Mouse (Mus musculus) midbrain, embryonic 13.5 days (tissue): ENCODE results near the gene Slc6a20a. TPM values are rescaled to one million over a fixed set of nuclear protein-coding genes. Genes with fewer than 3 reads are reported as not detected.

Source experiments
- ATAC-seq: fragments of 200-750 bp; cut with Nextera tagmentation; 2 replicates; pipeline ENCODE4 v1.8.0; 2017; ENCODE audit warnings: mild to moderate bottlenecking, moderate TSS enrichment, moderate library complexity
- H3K27ac ChIP-seq: fragments of 300-500 bp; sonication (generic); 2 replicates; pipeline ENCODE4 v1.5.1; 2015; ENCODE audit warnings: inconsistent platforms, mild to moderate bottlenecking, moderate library complexity
- H3K27me3 ChIP-seq: fragments of 300-500 bp; sonication (generic); 2 replicates; pipeline ENCODE4 v1.6.1; 2015; ENCODE audit warnings: mild to moderate bottlenecking, inconsistent platforms
- H3K36me3 ChIP-seq: fragments of 300-500 bp; sonication (generic); 2 replicates; pipeline ENCODE4 v1.6.1; 2015; ENCODE audit warnings: mild to moderate bottlenecking, inconsistent platforms
- H3K4me1 ChIP-seq: fragments of 300-500 bp; sonication (generic); replicated peaks from 2 replicates; pipeline ENCODE4 v1.6.1; 2015; ENCODE audit warnings: inconsistent platforms
- H3K4me2 ChIP-seq: fragments of 300-500 bp; sonication (generic); replicated peaks from 2 replicates; pipeline ENCODE4 v1.6.1; 2015; ENCODE audit warnings: moderate library complexity, mild to moderate bottlenecking, inconsistent platforms
- H3K4me3 ChIP-seq: fragments of 300-500 bp; sonication (generic); replicated peaks from 2 replicates; pipeline ENCODE4 v1.5.1; 2015; ENCODE audit warnings: mild to moderate bottlenecking, inconsistent platforms
- H3K9ac ChIP-seq: fragments of 300-500 bp; sonication (generic); replicated peaks from 2 replicates; pipeline ENCODE4 v1.6.1; 2015; ENCODE audit warnings: mild to moderate bottlenecking, inconsistent platforms
- H3K9me3 ChIP-seq: fragments of 300-500 bp; sonication (generic); 2 replicates; pipeline ENCODE4 v1.6.1; 2016; ENCODE audit warnings: mild to moderate bottlenecking, inconsistent platforms
- WGBS: fragments of 180-500 bp; shearing (Covaris S2); methylation state at CpG from one replicate; pipeline ENCODE4 v1.1.7; 2015; 5-methylcytosine and 5-hydroxymethylcytosine counted together
- polyA plus RNA-seq: library from polyadenylated mRNA; unstranded; fragments of >200 nt; fragmentation: Nextera tagmentation; extraction: Ambion mirVana; gene quantifications from 2 replicates; pipeline ENCODE4 v1.2.1, GENCODE M21; 2015

The Slc6a20a gene
- polyA plus RNA-seq, 1 experiment from 2014 or later: 5.6 TPM

DNA sequence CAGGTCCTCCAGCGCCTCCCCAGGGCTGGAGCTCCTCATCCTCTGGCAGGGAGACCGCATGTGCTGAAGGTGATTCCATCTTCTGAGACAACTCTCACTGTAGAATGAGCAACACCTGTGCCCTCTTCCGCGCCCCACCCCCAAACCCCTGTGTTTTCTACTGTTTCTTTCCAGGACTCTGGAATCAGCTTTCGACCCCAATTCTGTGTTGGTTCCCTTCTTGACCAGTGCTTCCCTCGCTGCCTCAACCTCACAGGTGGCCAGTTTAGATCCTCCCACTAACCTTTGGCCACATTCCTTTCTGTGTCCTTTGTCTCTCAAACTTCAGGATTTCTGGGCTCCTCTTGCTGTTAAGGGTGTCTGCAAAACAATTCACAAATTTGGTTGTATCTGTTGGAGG, 46.4 kb downstream of the Slc6a20a start, which contains the start of gene Slc6a20b:
Gene Slc6a20b, minus strand, starts transcription at position 285 of the 400 bp plus-strand sequence.
- H3K27ac ChIP-seq: no peak within 1 kb of the TSS
- H3K36me3 ChIP-seq: no peaks in the 10 kb centered on the region
- no peak within 1 kb of the TSS for H3K4me2 ChIP-seq
- 91% methylated on average over 6 of the region's 6 CpGs for WGBS
- H3K9ac ChIP-seq: no peak within 1 kb of the TSS
- H3K27me3 ChIP-seq: no peaks in the 10 kb centered on the region
- H3K4me3 ChIP-seq: no peak within 1 kb of the TSS
- no peaks in the 10 kb centered on the region for H3K4me1 ChIP-seq
- H3K9me3 ChIP-seq: no peaks in the 10 kb centered on the region
- ATAC-seq: no peak

DNA sequence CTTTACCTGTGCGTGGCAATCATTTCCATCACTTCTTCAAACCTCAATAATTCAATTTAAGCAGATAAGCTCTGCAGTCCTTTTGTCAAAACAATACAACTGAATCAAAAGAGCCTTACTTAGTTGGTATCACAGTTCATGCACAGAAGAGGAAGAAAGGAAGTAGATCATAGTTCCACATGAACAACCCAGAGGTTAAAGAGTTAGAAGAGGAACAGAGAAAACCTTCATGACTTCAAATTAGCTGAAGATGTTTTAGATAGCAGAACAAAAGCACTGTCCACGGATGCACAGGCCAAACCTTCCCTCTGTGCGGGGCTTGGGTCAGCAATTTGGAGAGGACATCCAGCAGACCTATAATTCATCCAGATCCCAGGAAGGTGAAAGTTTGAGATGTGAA, 47.0 kb downstream of the Slc6a20a start:
- Histone ChIP-seq H3K9me3 (no peaks in the 10 kb centered on the region), H3K4me2 (no peak overlapping the region), H3K36me3 (no peaks in the 10 kb centered on the region), H3K27ac (no peak overlapping the region), H3K27me3 (no peaks in the 10 kb centered on the region), H3K4me3 (no peak overlapping the region), H3K4me1 (no peaks in the 10 kb centered on the region), H3K9ac (no peak overlapping the region)
- ATAC-seq: no peak
- WGBS: 90% methylated on average over 3 of the region's 3 CpGs

DNA sequence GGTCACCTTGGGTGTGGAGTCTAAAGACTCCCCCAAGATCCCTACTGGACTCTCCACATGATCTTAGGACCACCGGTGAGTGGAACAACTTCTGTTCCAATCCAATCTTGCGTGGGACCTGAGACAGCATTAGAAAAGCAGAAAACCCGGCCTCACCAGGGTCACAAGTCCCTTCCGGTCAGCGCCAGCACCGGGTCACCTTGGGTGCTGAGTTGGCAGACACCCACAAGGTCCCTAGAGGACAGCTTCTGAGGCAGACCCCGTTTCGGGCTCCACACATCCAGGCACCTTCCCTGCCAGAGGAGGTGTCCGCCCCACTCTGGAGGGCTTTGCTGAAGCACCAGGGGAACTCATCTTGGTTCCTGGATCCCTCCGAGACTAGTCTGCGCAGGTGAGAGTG, 52.9 kb downstream of the Slc6a20a start:
- Histone ChIP-seq H3K9ac (no peak overlapping the region), H3K4me3 (no peak overlapping the region), H3K4me1 (no peaks in the 10 kb centered on the region), H3K36me3 (no peaks in the 10 kb centered on the region), H3K9me3 (no peaks in the 10 kb centered on the region), H3K27me3 (no peaks in the 10 kb centered on the region), H3K4me2 (no peak overlapping the region), H3K27ac (no peak overlapping the region)
- WGBS: 93% methylated on average over 11 of the region's 11 CpGs
- ATAC-seq: no peak

DNA sequence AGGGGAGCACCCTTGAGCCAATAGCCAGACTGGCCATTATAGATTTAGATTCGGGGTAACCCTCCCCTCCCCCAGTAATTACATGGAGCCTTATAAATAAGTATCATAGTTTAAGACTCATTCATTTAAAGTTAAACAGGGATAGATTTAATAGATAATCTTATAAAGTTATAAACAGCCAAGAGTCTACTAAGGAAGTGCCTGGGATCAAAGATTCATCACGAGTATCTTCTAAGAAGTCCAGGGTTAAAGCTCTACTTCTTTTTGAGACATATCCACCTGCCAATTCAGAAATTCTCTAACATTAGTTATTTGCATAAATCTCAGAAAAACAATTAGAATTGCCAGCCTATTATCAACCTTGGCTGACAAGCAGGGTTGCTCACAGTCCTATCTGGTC, 53.9 kb downstream of the Slc6a20a start:
- no peak overlapping the region for H3K27ac ChIP-seq
- ATAC-seq: no peak
- H3K9me3 ChIP-seq: no peaks in the 10 kb centered on the region
- no peaks in the 10 kb centered on the region for H3K4me1 ChIP-seq
- no peak overlapping the region for H3K4me2 ChIP-seq
- no peaks in the 10 kb centered on the region for H3K36me3 ChIP-seq
- H3K4me3 ChIP-seq: no peak overlapping the region
- H3K27me3 ChIP-seq: no peaks in the 10 kb centered on the region
- 85% methylated on average over 2 of the region's 2 CpGs for WGBS
- no peak overlapping the region for H3K9ac ChIP-seq

DNA sequence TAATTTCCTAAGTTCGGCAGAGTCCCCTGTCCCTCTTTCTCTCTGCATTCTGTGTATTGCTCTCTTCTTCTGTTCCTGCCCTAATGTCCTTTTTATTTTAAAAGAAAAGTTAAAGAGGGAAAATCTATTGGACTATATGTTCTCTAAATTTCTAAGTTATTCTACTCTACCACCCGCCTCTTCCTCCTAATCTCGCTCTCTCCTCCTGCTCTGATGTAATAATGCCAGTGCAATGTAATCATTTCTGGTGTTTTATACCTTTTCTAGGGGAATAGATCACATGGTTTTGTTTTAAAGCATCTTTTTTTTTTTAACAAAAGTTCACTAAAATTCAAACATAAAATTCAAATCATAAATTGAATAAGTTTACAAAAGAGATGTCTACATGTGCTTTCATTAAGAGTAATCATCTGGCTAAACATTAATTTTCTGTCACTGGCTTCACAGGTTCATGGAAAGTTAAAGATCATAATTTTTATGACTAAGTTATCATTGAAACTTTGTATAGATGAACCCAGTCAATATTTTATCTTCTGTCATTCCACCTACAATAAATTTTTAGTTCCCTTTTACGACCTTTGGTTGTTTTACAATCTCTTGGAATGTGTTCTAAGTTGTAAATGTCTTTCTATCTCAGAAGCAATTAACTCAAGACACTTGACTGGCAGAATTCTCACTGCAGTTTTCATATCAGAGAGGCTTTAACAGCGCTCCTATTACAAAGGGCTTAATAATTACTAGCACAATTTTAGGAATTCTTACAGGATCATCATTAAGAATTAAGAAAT, 58.2 kb downstream of the Slc6a20a start:
- Histone ChIP-seq H3K27me3 (no peaks in the 10 kb centered on the region), H3K4me2 (no peak overlapping the region), H3K27ac (no peak overlapping the region), H3K9ac (no peak overlapping the region), H3K4me3 (no peak overlapping the region), H3K9me3 (no peaks in the 10 kb centered on the region), H3K4me1 (no peaks in the 10 kb centered on the region), H3K36me3 (no peaks in the 10 kb centered on the region)
- ATAC-seq: no peak
- WGBS: 89% methylated on average over 5 of the region's 5 CpGs

DNA sequence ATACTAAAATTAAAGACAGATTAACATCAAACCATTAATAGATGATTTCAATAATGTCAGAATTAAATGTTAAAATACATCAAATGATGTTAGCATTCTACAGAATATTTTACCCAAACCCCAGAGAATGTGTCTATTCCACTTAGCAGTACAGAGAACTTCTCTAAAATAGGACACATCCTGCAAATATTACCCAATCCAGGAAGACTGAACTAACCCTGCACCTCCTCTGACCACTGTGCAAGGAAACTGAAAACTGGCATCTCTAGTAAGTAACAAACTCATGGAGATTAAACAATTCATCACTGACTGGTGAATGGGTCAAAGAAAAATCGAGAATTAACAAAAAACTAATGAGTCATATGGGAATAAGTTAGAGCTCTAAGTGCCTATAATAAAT, 77.2 kb downstream of the Slc6a20a start:
- no peak for ATAC-seq
- Histone ChIP-seq H3K9me3 (no peaks in the 10 kb centered on the region), H3K27me3 (no peaks in the 10 kb centered on the region), H3K9ac (no peak overlapping the region), H3K4me2 (no peak overlapping the region), H3K27ac (no peak overlapping the region), H3K4me3 (no peak overlapping the region), H3K36me3 (no peaks in the 10 kb centered on the region), H3K4me1 (no peaks in the 10 kb centered on the region)
- WGBS: 85% methylated on average over 1 of the region's 1 CpGs

DNA sequence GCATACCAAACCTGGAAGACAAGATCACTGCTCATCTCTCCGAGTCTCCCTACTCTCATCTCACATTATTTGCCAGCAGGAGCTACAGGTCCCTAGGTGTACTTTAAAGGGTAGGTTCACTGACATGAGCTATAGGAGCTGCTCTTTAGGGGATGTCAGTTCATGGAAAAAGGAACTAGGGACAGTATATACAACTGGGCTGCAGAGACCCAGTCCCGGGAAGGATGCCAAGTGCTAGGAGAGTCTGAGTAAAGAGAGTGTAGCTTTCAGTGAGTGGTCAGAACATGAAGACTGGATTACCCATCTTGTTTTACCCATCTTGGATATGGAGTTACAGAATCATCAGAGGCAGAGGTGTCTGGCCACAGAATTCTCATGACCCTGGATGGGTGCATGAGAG, 81.3 kb downstream of the Slc6a20a start:
- H3K4me2 ChIP-seq: no peak overlapping the region
- no peak overlapping the region for H3K4me3 ChIP-seq
- H3K27ac ChIP-seq: no peak overlapping the region
- H3K9ac ChIP-seq: no peak overlapping the region
- H3K27me3 ChIP-seq: no peaks in the 10 kb centered on the region
- 94% methylated on average over 2 of the region's 2 CpGs for WGBS
- no peaks in the 10 kb centered on the region for H3K4me1 ChIP-seq
- H3K9me3 ChIP-seq: no peaks in the 10 kb centered on the region
- ATAC-seq: no peak
- peaks cover 16% of the 10 kb centered on the region for H3K36me3 ChIP-seq

DNA sequence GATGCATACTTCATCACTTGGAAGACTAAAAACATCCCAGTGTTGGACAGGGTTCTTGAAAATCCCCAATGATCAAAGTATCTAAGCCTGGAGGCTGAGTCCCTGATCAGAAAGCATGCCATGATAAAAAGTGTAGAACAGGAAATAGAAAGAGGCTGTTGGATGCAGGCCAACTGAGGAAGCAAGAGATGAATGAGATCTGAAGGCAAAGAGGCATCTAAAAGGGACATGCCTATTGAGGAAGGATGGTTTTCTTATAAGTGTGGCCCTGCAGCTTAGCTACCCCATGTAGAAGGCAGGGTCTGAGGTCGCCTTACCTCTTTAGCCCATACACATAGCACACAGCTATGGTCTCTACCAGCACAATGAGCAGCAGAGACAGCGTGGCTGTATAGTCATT, 81.8 kb downstream of the Slc6a20a start:
- ATAC-seq: no peak
- no peak overlapping the region for H3K9ac ChIP-seq
- H3K36me3 ChIP-seq: peaks cover 16% of the 10 kb centered on the region
- no peaks in the 10 kb centered on the region for H3K27me3 ChIP-seq
- H3K4me2 ChIP-seq: no peak overlapping the region
- H3K9me3 ChIP-seq: no peaks in the 10 kb centered on the region
- H3K4me3 ChIP-seq: no peak overlapping the region
- H3K27ac ChIP-seq: no peak overlapping the region
- H3K4me1 ChIP-seq: no peaks in the 10 kb centered on the region
- WGBS: 93% methylated on average over 2 of the region's 2 CpGs

DNA sequence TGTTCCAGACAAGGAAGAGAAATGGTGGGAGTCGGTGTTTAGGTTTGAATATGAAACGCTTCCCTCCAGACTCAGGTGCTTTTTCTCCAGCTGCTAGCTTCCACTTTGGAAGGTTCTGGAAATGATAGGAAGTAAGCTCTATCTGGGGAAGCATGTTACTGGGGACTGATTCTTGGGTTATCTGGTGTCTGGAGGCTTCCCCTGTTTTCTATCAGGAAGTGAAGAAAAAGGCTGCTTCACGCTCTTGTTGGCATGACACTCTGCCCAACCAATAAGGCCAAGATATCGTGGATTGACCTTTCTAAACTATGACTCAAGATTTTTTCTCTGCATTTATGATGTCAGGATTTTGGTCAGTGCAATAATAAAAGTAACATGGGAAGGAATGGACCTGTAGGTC, 83.5 kb downstream of the Slc6a20a start:
- Histone ChIP-seq H3K9ac (no peak overlapping the region), H3K9me3 (no peaks in the 10 kb centered on the region), H3K27ac (no peak overlapping the region), H3K4me3 (no peak overlapping the region), H3K4me2 (no peak overlapping the region), H3K27me3 (no peaks in the 10 kb centered on the region), H3K4me1 (no peaks in the 10 kb centered on the region), H3K36me3 (peaks cover 19% of the 10 kb centered on the region)
- no peak for ATAC-seq
- 91% methylated on average over 4 of the region's 4 CpGs for WGBS

DNA sequence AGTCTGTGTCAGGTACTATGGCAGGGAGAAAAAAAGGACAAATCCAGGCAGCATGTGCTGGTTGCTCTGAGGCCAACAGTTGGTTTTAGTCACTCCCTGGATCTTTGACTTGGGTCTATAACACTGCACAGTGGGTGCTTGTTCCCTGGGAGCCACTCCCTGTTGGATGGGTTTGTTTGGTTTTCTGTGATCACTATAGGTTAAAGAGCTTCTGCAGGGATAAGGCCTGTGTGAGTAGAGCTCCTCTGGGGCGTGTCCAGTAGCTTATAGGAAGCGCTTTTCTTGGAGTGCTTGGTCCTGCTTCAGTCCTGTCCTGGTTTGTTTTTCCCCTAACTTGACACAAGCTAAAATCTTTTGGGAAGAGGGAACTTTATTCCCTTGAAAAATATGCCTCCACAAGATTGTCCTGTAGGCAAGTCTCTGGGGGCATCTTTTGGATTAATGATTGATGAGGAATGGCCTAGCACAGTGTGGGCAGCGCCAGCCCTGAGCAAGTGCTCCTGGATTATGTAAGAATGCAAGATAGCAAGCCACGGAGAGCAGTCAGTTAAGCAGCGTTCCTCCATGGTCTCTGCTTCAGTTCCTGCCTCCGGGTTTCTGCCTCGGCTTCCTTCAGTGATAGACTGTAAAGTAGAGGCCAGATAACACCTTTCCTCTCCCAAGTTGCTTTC, 89.3 kb downstream of the Slc6a20a start:
- no peak overlapping the region for H3K27ac ChIP-seq

More for the DNA sequence above, 89.3 kb downstream of the Slc6a20a start:
- Histone ChIP-seq H3K9me3 (no peaks in the 10 kb centered on the region), H3K9ac (no peak overlapping the region), H3K4me2 (no peak overlapping the region), H3K4me3 (no peak overlapping the region), H3K4me1 (no peaks in the 10 kb centered on the region), H3K27me3 (no peaks in the 10 kb centered on the region), H3K36me3 (peaks cover 47% of the 10 kb centered on the region)
- 87% methylated on average over 7 of the region's 7 CpGs for WGBS
- no peak for ATAC-seq
